9 mouse cellular contexts compared by ENCODE assay signal in genomic region chr5:122500563-122500962, GRCm38 (mm10). TPM values are rescaled to one million over a fixed set of nuclear protein-coding genes. Genes with fewer than 3 reads are reported as not detected.
A peak's percentile ranks its signal among the peaks of the same experiment; 100 is the strongest.
DNase-seq lines count a peak whose midpoint lies in the region; ATAC-seq and TF ChIP-seq lines count a peak whose summit lies in the region.
"Had no signal": no experiment of that assay in that cellular context is flagged by ENCODE, and none has a peak within 500 bp of the region (broad histone marks: within the 10 kb centered on the region; RNA-seq: fewer than 3 reads in every experiment).

No protein-coding gene starts in this region.

- peaks cover 55% of the 10 kb centered on the region for H3K4me1 ChIP-seq in heart, embryonic 13.5 days
- H3K4me1 ChIP-seq in ES-Bruce4 (ENCODE audit: control insufficient read depth, insufficient read depth, low read length): peaks cover 3% of the 10 kb centered on the region
- H3K4me1 ChIP-seq in forebrain, embryonic 16.5 days (replicated peaks; ENCODE audit: control insufficient read depth, insufficient read depth, low read length): peaks cover 32% of the 10 kb centered on the region
- H3K4me1 ChIP-seq in liver, embryonic 16.5 days (ENCODE audit: control insufficient read depth, low read depth, low read length): peaks cover 16% of the 10 kb centered on the region

- peak overlapping the region; percentile 100 for H3K9ac ChIP-seq in heart, embryonic 13.5 days
- H3K9ac ChIP-seq in ES-Bruce4 (ENCODE audit: low read depth, poor library complexity, severe bottlenecking): peak overlapping the region; percentile 87
- peak overlapping the region; percentile 99 for H3K9ac ChIP-seq in forebrain, embryonic 16.5 days (replicated peaks; ENCODE audit: low read depth, low read length)
- H3K9ac ChIP-seq in liver, embryonic 16.5 days (ENCODE audit: low read depth, low read length): peak overlapping the region; percentile 99

- no peak for TF ChIP-seq POLR2A in ES-Bruce4 (IDR thresholded peaks at IDR 0.05; ENCODE audit: insufficient read depth, low read length)

- peak overlapping the region; percentile 100 for H3K27ac ChIP-seq in heart, embryonic 13.5 days (replicated peaks)
- H3K27ac ChIP-seq in ES-Bruce4 (ENCODE audit: insufficient read depth, low read length): no peak overlapping the region
- H3K27ac ChIP-seq in forebrain, embryonic 16.5 days (ENCODE audit: low read length): no peak overlapping the region; the same call in 1 of the 2 replicates
- peak overlapping the region; percentile 97; the same call in 1 of the 2 replicates for H3K27ac ChIP-seq in liver, embryonic 16.5 days (ENCODE audit: low read length)

- peak overlapping the region; percentile 88 for H3K4me2 ChIP-seq in heart, embryonic 13.5 days
- peak overlapping the region; percentile 52 for H3K4me2 ChIP-seq in forebrain, embryonic 16.5 days (ENCODE audit: low read length)
- H3K4me2 ChIP-seq in liver, embryonic 16.5 days (ENCODE audit: low read depth, low read length): peak overlapping the region; percentile 83

- H3K36me3 ChIP-seq in heart, embryonic 13.5 days: peaks cover 36% of the 10 kb centered on the region
- peaks cover 40% of the 10 kb centered on the region for H3K36me3 ChIP-seq in ES-Bruce4 (ENCODE audit: control insufficient read depth, insufficient read depth, low read length, poor library complexity, severe bottlenecking)
- no peaks in the 10 kb centered on the region for H3K36me3 ChIP-seq in forebrain, embryonic 16.5 days (ENCODE audit: control insufficient read depth, insufficient read depth)
- peaks cover 12% of the 10 kb centered on the region for H3K36me3 ChIP-seq in liver, embryonic 16.5 days (ENCODE audit: control insufficient read depth, insufficient read depth)

- ATAC-seq in heart, embryonic 13.5 days (ENCODE audit: extremely low read depth, insufficient number of reproducible peaks, low FRiP score, low TSS enrichment): no peak
- ATAC-seq in forebrain, embryonic 16.5 days: no peak
- ATAC-seq in liver, embryonic 16.5 days (ENCODE audit: low read depth): no peak

- no peaks in the 10 kb centered on the region for H3K9me3 ChIP-seq in heart, embryonic 13.5 days
- no peaks in the 10 kb centered on the region for H3K9me3 ChIP-seq in ES-Bruce4 (replicated peaks; ENCODE audit: control insufficient read depth, insufficient read depth, low read length, poor library complexity, severe bottlenecking)
- no peaks in the 10 kb centered on the region for H3K9me3 ChIP-seq in forebrain, embryonic 16.5 days (ENCODE audit: control insufficient read depth, low read length)
- no peaks in the 10 kb centered on the region for H3K9me3 ChIP-seq in liver, embryonic 16.5 days (replicated peaks; ENCODE audit: control insufficient read depth, low read length)

- no peak for TF ChIP-seq CTCF in ES-Bruce4 (IDR thresholded peaks at IDR 0.05; ENCODE audit: low read depth, low read length)

- WGBS in heart, embryonic 13.5 days: 17% methylated on average over 5 of the region's 5 CpGs
- WGBS in forebrain, embryonic 16.5 days: 32% methylated on average over 5 of the region's 5 CpGs
- WGBS in liver, embryonic 16.5 days (ENCODE audit: insufficient replicate concordance): 19% methylated on average over 5 of the region's 5 CpGs

- no peak for TF ChIP-seq EP300 in ES-Bruce4 (IDR thresholded peaks at IDR 0.05; ENCODE audit: insufficient read depth, low read depth, low read length)

- peak overlapping the region; percentile 99 for H3K4me3 ChIP-seq in heart, embryonic 13.5 days
- peak overlapping the region; percentile 93 for H3K4me3 ChIP-seq in ES-Bruce4 (ENCODE audit: low read depth, low read length)
- H3K4me3 ChIP-seq in forebrain, embryonic 16.5 days (replicated peaks; ENCODE audit: low read length): peak overlapping the region; percentile 99
- H3K4me3 ChIP-seq in liver, embryonic 16.5 days (ENCODE audit: low read depth, low read length): peak overlapping the region; percentile 100

- H3K27me3 ChIP-seq in heart, embryonic 13.5 days (replicated peaks): no peaks in the 10 kb centered on the region
- H3K27me3 ChIP-seq in ES-Bruce4 (ENCODE audit: control insufficient read depth, insufficient read depth, low read length, poor library complexity, severe bottlenecking): no peaks in the 10 kb centered on the region
- no peaks in the 10 kb centered on the region for H3K27me3 ChIP-seq in forebrain, embryonic 16.5 days (replicated peaks; ENCODE audit: control insufficient read depth, insufficient read depth, low read length)
- peaks cover 5% of the 10 kb centered on the region for H3K27me3 ChIP-seq in liver, embryonic 16.5 days (ENCODE audit: control insufficient read depth, insufficient read depth, low read depth, low read length)

- no peak for DNase-seq in heart, adult 18-20 months
- DNase-seq in adrenal gland, postnatal 4 days (ENCODE audit: low spot score in 2 of 2): no peak
- DNase-seq in frontal cortex, postnatal 14 days (ENCODE audit: low spot score in 2 of 2): no peak
- DNase-seq in thymus, postnatal 4 days: no peak
- DNase-seq: cerebellum, adult 11-12 months had no signal

RNA-seq across cellular contexts. Expression of gene Atp2a2, which starts 1.5 kb away (rescaled TPM):
- polyA plus RNA-seq in heart, embryonic 13.5 days (2015; fragmentation: Nextera tagmentation; extraction: Ambion mirVana): 221 and 227 TPM in 2 replicates
- total RNA-seq in heart, adult 18-20 months (2021): over 10,000 TPM; 12,284 to 12,648 TPM
- 165 and 177 TPM in 2 replicates for polyA plus RNA-seq in ES-Bruce4 (2011; ENCODE audit: insufficient read depth, insufficient read length, low read depth, missing spikeins)
- polyA plus RNA-seq in forebrain, embryonic 16.5 days (2015; fragmentation: Nextera tagmentation; extraction: Ambion mirVana): 39.6 and 42.8 TPM in 2 replicates
- polyA plus RNA-seq in liver, embryonic 16.5 days (2015; fragmentation: Nextera tagmentation; extraction: Ambion mirVana): 10.0 and 11.3 TPM in 2 replicates
- 100 to 1,000 TPM; 190 to 196 TPM for total RNA-seq in adrenal gland, postnatal 4 days (2021)

Comparison
In these comparisons a context has a peak if more than half of its experiments do, and no peak if none do; other contexts are left out.
1. H3K27ac ChIP-seq: peak in heart, embryonic 13.5 days (single experiment) and liver, embryonic 16.5 days (single experiment); none in ES-Bruce4 (single experiment) and forebrain, embryonic 16.5 days (single experiment).
2. Peak in every context shown above with its lines, with median percentiles within 50 percentile points of each other: H3K4me2 ChIP-seq, H3K4me3 ChIP-seq and H3K9ac ChIP-seq.